Mouse (Mus musculus) ES-Bruce4 (cell line): ENCODE results near the gene Hacd3.

ENCODE experiments used
- CTCF ChIP-seq: IDR thresholded peaks from one replicate; pipeline ENCODE4 v1.8.1; 2011; ENCODE audit warnings: low read depth, low read length
- POLR2A ChIP-seq: IDR thresholded peaks from one replicate; pipeline ENCODE4 v1.8.1; 2011; ENCODE audit warnings: low read length; ENCODE audit not compliant: insufficient read depth

DNA sequence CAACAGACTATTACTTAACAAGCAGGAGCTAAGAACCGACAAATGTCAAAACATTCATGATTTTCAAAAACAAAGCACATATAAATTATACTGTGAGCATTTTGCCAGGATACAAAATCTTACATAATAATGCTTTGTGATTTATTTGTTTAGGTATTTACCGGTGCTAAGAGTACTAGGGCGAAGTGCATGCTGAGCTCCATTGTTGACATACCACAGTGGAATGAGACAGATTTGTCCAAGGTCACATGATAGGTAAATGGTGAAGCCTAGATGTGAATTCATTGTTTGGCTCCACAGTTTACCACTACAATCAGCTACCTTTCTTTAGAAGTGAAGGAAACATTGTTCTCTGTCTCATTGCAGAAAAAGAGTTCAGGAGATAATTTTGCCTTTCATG is 29.5 kb upstream of the Hacd3 start:
- TF ChIP-seq CTCF (no peak), POLR2A (no peak)
